Mouse (Mus musculus): ENCODE data around the gene Gm17657. TPM values are rescaled to one million over a fixed set of nuclear protein-coding genes. Genes with fewer than 3 reads are reported as not detected.

The Gm17657 gene
- polyA plus RNA-seq, 1 experiment, result not detected

GRCm38 (mm10) chr17:29476461-29476860 lies 73.0 kb downstream of the Gm17657 start:
- Histone ChIP-seq H3K4me3 (ENCODE audit: low read depth, low read length) (no peak overlapping the region), H3K4me1 (ENCODE audit: control insufficient read depth, insufficient read depth, insufficient read length, low read length) (no peaks in the 10 kb centered on the region), H3K27ac (ENCODE audit: insufficient read depth, low read depth, low read length) (no peak overlapping the region), H3K27me3 (ENCODE audit: control insufficient read depth, insufficient read depth, low read length) (no peaks in the 10 kb centered on the region), H3K36me3 (ENCODE audit: control insufficient read depth, insufficient read depth, low read length) (no peaks in the 10 kb centered on the region)
- TF ChIP-seq POLR2A (IDR thresholded peaks at IDR 0.05; ENCODE audit: low read depth, low read length) (no peak), CTCF (IDR thresholded peaks at IDR 0.05; ENCODE audit: extremely low read depth, insufficient read length, insufficient replicate concordance, low read depth, low read length) (no peak)
- WGBS, result 81% methylated on average over 4 of the region's 4 CpGs

- no peak overlapping the region for H3K4me3 ChIP-seq (ENCODE audit: low read depth, low read length)
- no peak for TF ChIP-seq POLR2A (IDR thresholded peaks at IDR 0.05; ENCODE audit: low read depth, low read length)
- TF ChIP-seq CTCF (IDR thresholded peaks at IDR 0.05; ENCODE audit: extremely low read depth, insufficient read length, insufficient replicate concordance, low read depth, low read length), result no peak
- H3K4me1 ChIP-seq (ENCODE audit: control insufficient read depth, insufficient read depth, insufficient read length, low read length), result peaks cover 3% of the 10 kb centered on the region; the same call in 1 of the 2 replicates
- 81% methylated on average over 3 of the region's 3 CpGs for WGBS
- no peaks in the 10 kb centered on the region for H3K36me3 ChIP-seq (ENCODE audit: control insufficient read depth, insufficient read depth, low read length)
- no peak overlapping the region for H3K27ac ChIP-seq (ENCODE audit: insufficient read depth, low read depth, low read length)
- H3K27me3 ChIP-seq (ENCODE audit: control insufficient read depth, insufficient read depth, low read length), result no peaks in the 10 kb centered on the region
Measured at GRCm38 (mm10) chr17:29475142-29475541, 74.3 kb downstream of the Gm17657 start.

GRCm38 (mm10) chr17:29474036-29474435 lies 75.4 kb downstream of the Gm17657 start:
- TF ChIP-seq CTCF (IDR thresholded peaks at IDR 0.05; ENCODE audit: extremely low read depth, insufficient read length, insufficient replicate concordance, low read depth, low read length) (no peak), POLR2A (IDR thresholded peaks at IDR 0.05; ENCODE audit: low read depth, low read length) (no peak)
- Histone ChIP-seq H3K27me3 (ENCODE audit: control insufficient read depth, insufficient read depth, low read length) (no peaks in the 10 kb centered on the region), H3K4me3 (ENCODE audit: low read depth, low read length) (no peak overlapping the region), H3K4me1 (ENCODE audit: control insufficient read depth, insufficient read depth, insufficient read length, low read length) (peaks cover 3% of the 10 kb centered on the region; the same call in 1 of the 2 replicates), H3K36me3 (ENCODE audit: control insufficient read depth, insufficient read depth, low read length) (no peaks in the 10 kb centered on the region), H3K27ac (ENCODE audit: insufficient read depth, low read depth, low read length) (no peak overlapping the region)
- 82% methylated on average over 2 of the region's 2 CpGs for WGBS

- TF ChIP-seq CTCF (IDR thresholded peaks at IDR 0.05; ENCODE audit: extremely low read depth, insufficient read length, insufficient replicate concordance, low read depth, low read length) (no peak), POLR2A (IDR thresholded peaks at IDR 0.05; ENCODE audit: low read depth, low read length) (no peak)
- no peaks in the 10 kb centered on the region for H3K36me3 ChIP-seq (ENCODE audit: control insufficient read depth, insufficient read depth, low read length)
- peaks cover 3% of the 10 kb centered on the region; the same call in 1 of the 2 replicates for H3K4me1 ChIP-seq (ENCODE audit: control insufficient read depth, insufficient read depth, insufficient read length, low read length)
- 95% methylated on average over 10 of the region's 10 CpGs for WGBS
- H3K27ac ChIP-seq (ENCODE audit: insufficient read depth, low read depth, low read length), result no peak overlapping the region
- H3K27me3 ChIP-seq (ENCODE audit: control insufficient read depth, insufficient read depth, low read length), result no peaks in the 10 kb centered on the region
- no peak overlapping the region for H3K4me3 ChIP-seq (ENCODE audit: low read depth, low read length)
Measured at GRCm38 (mm10) chr17:29473466-29473865, 76.0 kb downstream of the Gm17657 start.

Other genes with a start within 250 kb of the Gm17657 start
- 1.6 and 4.7 TPM in 2 replicates for gene Pi16, start 232.0 kb downstream of the Gm17657 start, polyA plus RNA-seq (2012; rRNA removed)
- gene Mtch1, start 201.7 kb downstream of the Gm17657 start, polyA plus RNA-seq (2012; rRNA removed), result 153 and 260 TPM in 2 replicates
- 14.0 and 16.3 TPM in 2 replicates for gene Fgd2, start 188.7 kb downstream of the Gm17657 start, polyA plus RNA-seq (2012; rRNA removed)
- gene Pim1, start 58.9 kb downstream of the Gm17657 start, polyA plus RNA-seq (2012; rRNA removed), result 38.9 and 160 TPM in 2 replicates
- gene Tbc1d22b, start 147 bp upstream of the Gm17657 start, polyA plus RNA-seq (2012; rRNA removed), result 13.8 and 27.3 TPM in 2 replicates
- 0.29 TPM in 1 of 2 replicates, not detected in the other for gene Tmem217, start 2.7 kb upstream of the Gm17657 start, polyA plus RNA-seq (2012; rRNA removed)
- 7.2 and 18.2 TPM in 2 replicates for gene Rnf8, start 65.2 kb upstream of the Gm17657 start, polyA plus RNA-seq (2012; rRNA removed)
- 0.20 and 0.28 TPM in 2 replicates for gene Gm28043, start 65.2 kb upstream of the Gm17657 start, polyA plus RNA-seq (2012; rRNA removed)
- 8.1 and 11.7 TPM in 2 replicates for gene Cmtr1, start 111.0 kb upstream of the Gm17657 start, polyA plus RNA-seq (2012; rRNA removed)
- gene Ccdc167, start 167.4 kb upstream of the Gm17657 start, polyA plus RNA-seq (2012; rRNA removed), result 2.0 and 2.7 TPM in 2 replicates